Mouse (Mus musculus): Measurements from ENCODE around the gene Wbp1. TPM values are rescaled to one million over a fixed set of nuclear protein-coding genes. Genes with fewer than 3 reads are reported as not detected.

Wbp1 gene
- total and polyA plus RNA-seq, 3 experiments, result 19.3 to 27.5 (median 24.1) TPM

- H3K4me1 ChIP-seq (ENCODE audit: control insufficient read depth in 1 of 2, insufficient read depth in 2 of 2), result peaks cover 4 to 8% of the 10 kb centered on the region in 2 experiments; a peak in 3 of 4 replicates
- TF ChIP-seq SIN3A (IDR thresholded peaks at IDR 0.05; ENCODE audit: low read length), result no peak
- TF ChIP-seq JUN (IDR thresholded peaks at IDR 0.05; ENCODE audit: insufficient read depth, low read depth, low read length), result no peak
- TF ChIP-seq ETS1 (conservative IDR thresholded peaks at IDR 0.05; ENCODE audit: low read depth, low read length), result no peak
- TF ChIP-seq TBP (conservative IDR thresholded peaks at IDR 0.05; ENCODE audit: low read depth, low read length), result no peak
- DNase-seq (ENCODE audit: extremely low read depth), result no peak
- H3K36me3 ChIP-seq (replicated peaks in 1 of 2; ENCODE audit: control insufficient read depth in 1 of 2, insufficient read depth in 1 of 2, low read length in 1 of 2), result peaks cover 3 to 20% of the 10 kb centered on the region in 2 experiments
- no peak within 1 kb of the TSS for H3K4me2 ChIP-seq (ENCODE audit: insufficient read depth, low read depth, poor library complexity, severe bottlenecking)
- in situ Hi-C loops (cut with MboI; ENCODE audit: low pct_ligation_motif_present, low pct_unique_long_range_greater_than_20kb, low sequenced_read_pairs) (no loop called here), dilution Hi-C loops (cut with MboI; ENCODE audit: extremely low pct_ligation_motif_present, extremely low pct_unique_long_range_greater_than_20kb, low sequenced_read_pairs) (no loop called here)
- no peaks in the 10 kb centered on the region for H3K79me2 ChIP-seq (replicated peaks; ENCODE audit: control insufficient read depth, extremely low read depth, insufficient read depth, poor library complexity, severe bottlenecking)
- H3K9ac ChIP-seq (ENCODE audit: insufficient read depth, low read depth), result no peak within 1 kb of the TSS
- no peaks in the 10 kb centered on the region for H3K9me3 ChIP-seq (replicated peaks; ENCODE audit: low read length)
- H3K4me3 ChIP-seq (replicated peaks in 1 of 3; ENCODE audit: low read depth in 2 of 3, low read length in 2 of 3, poor library complexity in 1 of 3), result no peak within 1 kb of the TSS
- H3K27me3 ChIP-seq (replicated peaks), result no peaks in the 10 kb centered on the region
- no peak within 1 kb of the TSS for H3K27ac ChIP-seq (ENCODE audit: insufficient read depth, low read depth)
These were observed 35.0 kb downstream of the Wbp1 start, which contains the start of gene Lbx2 for GRCm38 (mm10) chr6:83086121-83087035. Lbx2 (plus strand) TSS chr6:83086367.

DNA sequence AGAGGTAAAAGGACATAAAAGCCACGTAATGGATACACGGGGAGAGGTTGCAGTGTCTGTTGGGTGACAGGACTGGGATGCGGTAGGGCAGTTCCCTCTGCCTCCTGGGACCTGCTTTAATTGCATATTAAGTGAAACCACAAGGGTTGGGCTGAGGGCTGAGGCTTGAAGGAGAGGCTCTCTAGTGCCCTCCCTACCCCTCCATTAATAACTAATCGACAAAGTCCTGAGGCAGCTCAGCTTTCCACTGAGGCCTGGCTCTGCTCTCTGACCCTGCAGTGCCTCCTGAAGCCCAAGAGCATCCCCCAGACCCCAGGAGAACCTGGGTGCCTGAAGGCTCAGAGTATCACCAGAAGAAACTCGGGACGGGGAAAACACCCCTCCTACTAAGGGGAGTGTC, 36.9 kb downstream of the Wbp1 start:
- H3K9me3 ChIP-seq (replicated peaks; ENCODE audit: low read length), result no peaks in the 10 kb centered on the region
- DNase-seq (ENCODE audit: extremely low read depth), result peak; percentile 11
- H3K4me2 ChIP-seq (ENCODE audit: insufficient read depth, low read depth, poor library complexity, severe bottlenecking), result no peak overlapping the region
- dilution Hi-C loops (cut with MboI; ENCODE audit: extremely low pct_ligation_motif_present, extremely low pct_unique_long_range_greater_than_20kb, low sequenced_read_pairs) (no loop called here), in situ Hi-C loops (cut with MboI; ENCODE audit: low pct_ligation_motif_present, low pct_unique_long_range_greater_than_20kb, low sequenced_read_pairs) (no loop called here)
- TF ChIP-seq RAD21 (IDR thresholded peaks at IDR 0.05; ENCODE audit: low read depth, low read length), result no peak
- no peak for TF ChIP-seq USF2 (conservative IDR thresholded peaks at IDR 0.05; ENCODE audit: low read depth, low read length)
- TF ChIP-seq MAZ (IDR thresholded peaks at IDR 0.05; ENCODE audit: low read depth, low read length), result no peak
- TF ChIP-seq CHD2 (IDR thresholded peaks at IDR 0.05; ENCODE audit: low read length), result no peak
- no peak for TF ChIP-seq HCFC1 (IDR thresholded peaks at IDR 0.05; ENCODE audit: low read depth, low read length)
- TF ChIP-seq UBTF (IDR thresholded peaks at IDR 0.05; ENCODE audit: low read depth, low read length), result no peak
- TF ChIP-seq SMC3 (IDR thresholded peaks at IDR 0.05; ENCODE audit: low read depth, low read length), result no peak
- no peak for TF ChIP-seq MXI1 (IDR thresholded peaks at IDR 0.05; ENCODE audit: low read depth, low read length)
- TF ChIP-seq ELF1 (IDR thresholded peaks at IDR 0.05; ENCODE audit: low read depth, low read length), result no peak
- TF ChIP-seq ZC3H11A (IDR thresholded peaks at IDR 0.05; ENCODE audit: low read depth, low read length), result no peak
- no peak for TF ChIP-seq JUN (IDR thresholded peaks at IDR 0.05; ENCODE audit: insufficient read depth, low read depth, low read length)
- TF ChIP-seq TCF12 (IDR thresholded peaks at IDR 0.05; ENCODE audit: low read depth, low read length), result no peak
- no peak for TF ChIP-seq NRF1 (IDR thresholded peaks at IDR 0.05; ENCODE audit: low read depth, low read length)
- TF ChIP-seq ZMIZ1 (IDR thresholded peaks at IDR 0.05; ENCODE audit: low read depth, low read length), result no peak
- TF ChIP-seq CHD1 (IDR thresholded peaks at IDR 0.05; ENCODE audit: low read depth, low read length), result no peak
- no peak for TF ChIP-seq MYC (IDR thresholded peaks at IDR 0.05; ENCODE audit: low read depth, low read length)
- no peak for TF ChIP-seq KAT2A (IDR thresholded peaks at IDR 0.05; ENCODE audit: insufficient replicate concordance, low read length)
- no peak for TF ChIP-seq PAX5 (IDR thresholded peaks at IDR 0.05; ENCODE audit: low read length)
- peaks cover 11 to 38% of the 10 kb centered on the region in 2 experiments for H3K36me3 ChIP-seq (replicated peaks in 1 of 2; ENCODE audit: control insufficient read depth in 1 of 2, insufficient read depth in 1 of 2, low read length in 1 of 2)
- H3K79me2 ChIP-seq (replicated peaks; ENCODE audit: control insufficient read depth, extremely low read depth, insufficient read depth, poor library complexity, severe bottlenecking), result no peaks in the 10 kb centered on the region
- no peak overlapping the region for H3K27ac ChIP-seq (ENCODE audit: insufficient read depth, low read depth)
- peaks cover 6 to 14% of the 10 kb centered on the region in 2 experiments; a peak in 3 of 4 replicates for H3K4me1 ChIP-seq (ENCODE audit: control insufficient read depth in 1 of 2, insufficient read depth in 2 of 2)
- no peaks in the 10 kb centered on the region for H3K27me3 ChIP-seq (replicated peaks)
- H3K9ac ChIP-seq (ENCODE audit: insufficient read depth, low read depth), result no peak overlapping the region
- H3K4me3 ChIP-seq (replicated peaks in 1 of 3; ENCODE audit: low read depth in 2 of 3, low read length in 2 of 3, poor library complexity in 1 of 3), result no peak overlapping the region
